Mouse (Mus musculus) cortical plate, adult 2 months (tissue): Measurements from ENCODE around the gene Rtl5.

Source experiments
- CTCF ChIP-seq: fragments of 200-500 bp; IDR thresholded peaks from 2 replicates; pipeline ENCODE4 v1.5.1; 2011; ENCODE audit warnings: mild to moderate bottlenecking, control low read depth, low read length; ENCODE audit not compliant: insufficient read depth; ENCODE audit errors: extremely low read depth
- POLR2A ChIP-seq: fragments of 200-500 bp; IDR thresholded peaks from 2 replicates; pipeline ENCODE4 v1.6.1; 2011; ENCODE audit warnings: mild to moderate bottlenecking, low read length, control low read depth; ENCODE audit not compliant: insufficient read depth; ENCODE audit errors: extremely low read depth

- no peak for TF ChIP-seq POLR2A
- no peak for TF ChIP-seq CTCF
These were observed 38.7 kb downstream of the Rtl5 start for GRCm38 (mm10) chrX:102032431-102032830.
